Mouse (Mus musculus) cerebellum, adult 2 months (tissue): ENCODE results near the gene S1pr4.

Experiments
- CTCF ChIP-seq: fragments of 200-500 bp; IDR thresholded peaks from 2 replicates; pipeline ENCODE4 v1.5.1; 2011; ENCODE audit warnings: low read depth, mild to moderate bottlenecking, control low read depth, low read length, moderate library complexity, borderline replicate concordance; ENCODE audit not compliant: insufficient read depth
- POLR2A ChIP-seq: fragments of 200-500 bp; IDR thresholded peaks from 2 replicates; pipeline ENCODE4 v1.6.1; 2011; ENCODE audit warnings: low read length, control low read depth, borderline replicate concordance; ENCODE audit not compliant: insufficient read depth

DNA sequence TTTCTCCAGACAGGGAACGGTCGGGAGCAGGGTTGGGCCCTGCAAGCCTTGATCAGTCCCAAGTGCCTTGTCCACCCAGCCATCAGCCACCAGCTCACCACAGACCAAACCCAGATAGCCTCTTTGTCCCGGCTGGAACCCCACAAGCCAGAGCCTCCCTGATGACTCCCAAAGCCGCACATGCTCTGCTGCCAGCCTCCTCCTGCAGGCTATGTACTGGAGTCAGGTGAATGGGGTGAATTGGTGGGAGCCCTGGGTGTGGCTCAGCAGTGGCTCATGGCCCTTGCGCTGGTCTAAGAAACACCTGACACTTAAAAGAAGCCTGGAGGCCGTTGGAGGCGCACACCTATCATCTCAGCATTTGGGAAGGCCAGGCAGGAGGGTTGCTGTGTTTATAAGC lies 37.0 kb downstream of the S1pr4 start:
- TF ChIP-seq POLR2A (no peak), CTCF (no peak)
